Mouse (Mus musculus): Measurements from ENCODE around the gene Nos3. TPM values are rescaled to one million over a fixed set of nuclear protein-coding genes. Genes with fewer than 3 reads are reported as not detected.

Nos3 gene
- polyA plus RNA-seq, 1 experiment = 0.02 TPM

DNA sequence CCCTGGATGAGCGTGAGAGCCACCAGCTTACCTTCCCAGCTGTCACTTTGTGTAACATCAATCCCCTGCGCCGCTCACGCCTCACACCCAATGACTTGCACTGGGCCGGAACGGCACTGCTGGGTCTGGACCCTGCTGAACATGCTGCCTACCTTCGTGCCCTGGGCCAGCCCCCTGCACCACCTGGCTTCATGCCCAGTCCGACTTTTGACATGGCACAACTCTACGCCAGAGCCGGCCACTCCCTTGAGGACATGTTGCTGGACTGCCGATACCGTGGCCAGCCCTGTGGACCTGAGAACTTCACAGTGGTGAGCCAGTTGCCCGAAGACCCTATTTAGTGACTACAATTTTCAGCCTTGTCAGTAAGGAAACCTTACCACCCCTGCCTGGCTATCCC lies 49.3 kb downstream of the Nos3 start:
- peaks cover 3% of the 10 kb centered on the region for H3K36me3 ChIP-seq (ENCODE audit: control insufficient read depth)
- no peak for TF ChIP-seq TAL1 (IDR thresholded peaks at IDR 0.05; ENCODE audit: low read length)
- no peak for TF ChIP-seq GATA1 (IDR thresholded peaks at IDR 0.05; ENCODE audit: low read length)
- H3K9me3 ChIP-seq (ENCODE audit: control insufficient read depth, low read length) = no peaks in the 10 kb centered on the region

DNA sequence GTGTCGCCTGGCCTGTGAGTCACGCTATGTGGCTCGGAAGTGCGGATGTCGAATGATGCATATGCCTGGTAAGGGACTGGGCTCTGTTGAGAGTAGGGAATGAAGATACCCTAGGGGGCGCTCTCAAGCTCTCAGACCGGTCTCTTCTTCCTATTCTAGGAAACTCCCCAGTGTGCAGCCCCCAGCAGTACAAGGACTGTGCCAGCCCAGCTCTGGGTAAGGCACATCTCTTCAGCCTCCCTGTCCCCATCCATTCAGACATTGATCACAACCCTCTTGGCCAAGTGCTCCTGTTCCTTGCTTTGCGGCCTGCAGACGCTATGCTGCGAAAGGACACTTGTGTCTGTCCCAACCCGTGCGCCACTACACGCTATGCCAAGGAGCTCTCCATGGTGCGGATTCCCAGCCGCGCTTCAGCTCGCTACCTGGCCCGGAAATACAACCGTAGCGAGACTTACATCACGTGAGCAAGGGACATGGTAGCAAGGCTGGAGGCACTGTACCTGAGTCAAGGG lies 51.7 kb downstream of the Nos3 start:
- Histone ChIP-seq H3K27me3 (ENCODE audit: control insufficient read depth) (peaks cover 16% of the 10 kb centered on the region), H3K4me1 (ENCODE audit: control insufficient read depth) (peaks cover 3% of the 10 kb centered on the region), H3K36me3 (ENCODE audit: control insufficient read depth) (peaks cover 12% of the 10 kb centered on the region), H3K9me3 (ENCODE audit: control insufficient read depth, low read length) (no peaks in the 10 kb centered on the region), H3K4me3 (replicated peaks) (no peak overlapping the region)
- TF ChIP-seq GATA1 (IDR thresholded peaks at IDR 0.05; ENCODE audit: low read length) (no peak), TAL1 (IDR thresholded peaks at IDR 0.05; ENCODE audit: low read length) (no peak)

More for the DNA sequence above, 49.3 kb downstream of the Nos3 start:
- H3K4me1 ChIP-seq (ENCODE audit: control insufficient read depth) = peaks cover 3% of the 10 kb centered on the region
- H3K27me3 ChIP-seq (ENCODE audit: control insufficient read depth) = peaks cover 16% of the 10 kb centered on the region
- H3K4me3 ChIP-seq (replicated peaks) = no peak overlapping the region

DNA sequence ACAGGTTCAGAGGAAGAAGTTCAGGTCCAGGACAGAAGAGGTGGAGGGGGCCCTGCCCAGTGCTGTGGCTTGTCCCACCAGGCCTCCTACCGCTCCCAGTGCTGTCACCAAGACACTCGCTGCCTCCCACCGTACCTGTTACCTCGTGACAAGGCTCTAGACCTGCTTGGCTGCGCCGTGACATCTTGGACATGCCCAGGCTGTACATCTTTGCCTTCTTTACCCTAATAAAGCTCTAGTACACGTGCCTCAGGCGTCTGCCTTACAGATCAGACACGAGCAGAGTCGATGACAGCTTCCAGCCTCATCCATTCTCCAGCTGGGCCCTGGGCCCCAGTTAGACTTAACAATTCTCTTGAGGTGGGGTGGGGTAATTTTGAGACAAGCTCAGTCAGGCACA lies 53.0 kb downstream of the Nos3 start:
- TF ChIP-seq GATA1 (IDR thresholded peaks at IDR 0.05; ENCODE audit: low read length) = no peak
- no peak for TF ChIP-seq TAL1 (IDR thresholded peaks at IDR 0.05; ENCODE audit: low read length)
- H3K27me3 ChIP-seq (ENCODE audit: control insufficient read depth) = peaks cover 16% of the 10 kb centered on the region
- H3K36me3 ChIP-seq (ENCODE audit: control insufficient read depth) = peaks cover 12% of the 10 kb centered on the region
- H3K9me3 ChIP-seq (ENCODE audit: control insufficient read depth, low read length) = no peaks in the 10 kb centered on the region
- H3K4me1 ChIP-seq (ENCODE audit: control insufficient read depth) = peaks cover 6% of the 10 kb centered on the region
- H3K4me3 ChIP-seq (replicated peaks) = no peak overlapping the region

DNA sequence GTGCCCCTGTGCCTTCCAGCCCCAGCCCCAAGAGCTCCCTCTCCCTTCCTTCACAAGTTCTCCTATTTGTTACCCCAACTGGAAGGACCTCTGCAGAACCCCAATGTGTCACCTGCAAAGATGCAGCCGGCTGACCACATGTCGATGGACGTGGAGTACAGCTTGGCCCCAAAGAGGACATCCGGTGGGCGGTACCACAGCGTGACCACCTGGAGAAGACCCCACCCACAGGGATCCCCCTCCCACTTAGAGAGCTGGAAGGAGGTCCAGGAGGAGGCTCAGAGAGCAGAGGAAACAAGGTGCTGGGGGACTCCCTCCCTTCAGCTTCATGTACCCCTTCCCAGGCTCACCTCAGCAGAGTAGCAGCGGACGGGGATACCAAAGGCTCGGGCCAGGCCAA lies 55.8 kb downstream of the Nos3 start:
- peaks cover 12% of the 10 kb centered on the region for H3K36me3 ChIP-seq (ENCODE audit: control insufficient read depth)

DNA sequence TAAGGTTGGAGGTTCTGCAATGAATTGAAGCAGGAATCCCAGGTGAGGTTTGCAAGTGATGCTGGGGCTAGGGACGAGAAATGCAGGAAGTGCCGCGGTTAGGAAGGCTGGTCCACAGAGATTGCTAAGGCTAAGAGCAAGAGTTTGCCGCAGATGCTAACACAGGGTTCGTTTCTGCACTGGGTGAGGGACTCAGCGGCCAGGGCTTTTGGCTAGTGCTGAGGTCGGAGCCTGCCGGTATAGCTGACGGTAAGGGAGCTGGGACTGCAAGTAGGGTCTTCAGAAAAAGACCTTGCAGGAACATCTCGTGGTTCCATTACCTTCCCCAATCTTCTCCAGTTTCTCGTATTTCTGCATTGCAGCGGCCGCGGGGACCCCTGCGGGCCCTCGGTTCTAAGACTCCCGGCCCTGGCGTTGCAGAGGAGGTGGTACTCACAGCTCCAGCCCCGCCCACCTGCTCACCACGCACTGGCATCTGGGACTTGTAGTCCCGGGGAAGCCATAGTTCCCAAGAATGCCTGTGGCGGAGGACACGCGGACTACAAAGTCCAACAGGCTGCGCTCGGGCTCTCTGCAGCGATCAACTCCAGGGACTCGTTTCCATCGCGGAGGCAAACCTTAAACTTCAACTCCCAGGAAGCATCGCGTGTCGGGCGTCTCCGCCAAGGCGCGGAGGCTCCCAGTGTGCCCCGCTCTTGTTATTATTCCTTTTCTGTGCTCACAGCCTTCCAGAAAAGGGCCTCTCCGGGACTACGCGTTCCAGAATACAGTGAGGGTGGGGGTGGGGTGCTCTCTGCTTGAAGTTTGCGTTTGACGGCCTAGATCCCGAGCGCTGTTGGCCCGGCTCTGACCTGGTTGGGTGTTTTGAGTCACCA lies 58.8 kb downstream of the Nos3 start, which contains the start of the genes Cdk5 and Slc4a2:
Cdk5 (minus strand) TSS at position 402 of the 875 bp plus-strand sequence.
Slc4a2 (plus strand) TSS at position 709 of the 875 bp plus-strand sequence.
- Histone ChIP-seq H3K9me3 (ENCODE audit: control insufficient read depth, low read length) (no peaks in the 10 kb centered on the region), H3K4me1 (ENCODE audit: control insufficient read depth) (peaks cover 55% of the 10 kb centered on the region), H3K36me3 (ENCODE audit: control insufficient read depth) (peaks cover 12% of the 10 kb centered on the region), H3K27me3 (ENCODE audit: control insufficient read depth) (peaks cover 25% of the 10 kb centered on the region), H3K4me3 (replicated peaks) (peak within 1 kb of the TSS; percentile 83)
- TF ChIP-seq GATA1 (IDR thresholded peaks at IDR 0.05; ENCODE audit: low read length) = no peak
- TF ChIP-seq TAL1 (IDR thresholded peaks at IDR 0.05; ENCODE audit: low read length) = no peak

More for the DNA sequence above, 55.8 kb downstream of the Nos3 start:
- TF ChIP-seq GATA1 (IDR thresholded peaks at IDR 0.05; ENCODE audit: low read length) (no peak), TAL1 (IDR thresholded peaks at IDR 0.05; ENCODE audit: low read length) (no peak)
- Histone ChIP-seq H3K4me3 (replicated peaks) (no peak overlapping the region), H3K4me1 (ENCODE audit: control insufficient read depth) (peaks cover 30% of the 10 kb centered on the region), H3K9me3 (ENCODE audit: control insufficient read depth, low read length) (no peaks in the 10 kb centered on the region), H3K27me3 (ENCODE audit: control insufficient read depth) (peaks cover 3% of the 10 kb centered on the region; the same call in 1 of the 2 replicates)

DNA sequence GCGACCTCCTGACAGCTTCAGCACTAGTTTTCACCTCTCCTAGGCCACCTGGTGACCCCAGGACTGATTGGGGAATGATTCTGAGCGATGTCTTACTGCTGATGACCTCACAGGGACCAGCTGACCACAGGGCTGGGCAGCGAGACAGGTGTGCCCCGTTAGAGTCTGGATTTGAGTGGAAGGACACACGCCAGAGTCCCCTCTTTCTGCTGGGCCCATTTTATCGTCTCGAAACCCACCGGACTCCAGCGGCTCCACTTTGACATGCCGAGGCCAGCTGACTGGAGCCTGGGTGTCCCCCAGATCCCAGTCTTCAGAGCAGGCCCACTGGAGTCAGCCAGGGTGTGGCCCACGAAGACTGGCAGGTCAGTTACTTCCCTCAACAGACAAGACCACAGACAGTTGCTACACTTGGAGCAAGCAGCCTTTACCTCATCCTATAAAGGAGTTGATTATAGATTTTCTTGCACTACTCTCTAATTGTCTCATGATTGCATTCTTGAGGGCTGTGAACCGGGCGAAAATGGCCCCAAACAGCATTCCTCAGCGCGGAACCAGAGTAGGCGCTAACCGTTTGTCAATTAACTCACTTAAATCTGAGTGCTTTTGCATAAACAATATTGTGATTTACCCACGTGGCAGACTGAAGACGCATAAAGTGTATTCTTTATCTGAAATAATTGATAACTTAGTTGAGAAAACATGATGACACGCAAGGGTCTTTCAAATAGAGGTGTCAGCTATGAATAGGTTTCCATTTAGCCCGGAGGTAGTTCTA lies 59.6 kb downstream of the Nos3 start:
- Histone ChIP-seq H3K4me3 (replicated peaks) (peak overlapping the region; percentile 83), H3K27me3 (ENCODE audit: control insufficient read depth) (peaks cover 26% of the 10 kb centered on the region), H3K9me3 (ENCODE audit: control insufficient read depth, low read length) (no peaks in the 10 kb centered on the region), H3K36me3 (ENCODE audit: control insufficient read depth) (peaks cover 11% of the 10 kb centered on the region), H3K4me1 (ENCODE audit: control insufficient read depth) (peaks cover 56% of the 10 kb centered on the region)
- no peak for TF ChIP-seq GATA1 (IDR thresholded peaks at IDR 0.05; ENCODE audit: low read length)
- no peak for TF ChIP-seq TAL1 (IDR thresholded peaks at IDR 0.05; ENCODE audit: low read length)

DNA sequence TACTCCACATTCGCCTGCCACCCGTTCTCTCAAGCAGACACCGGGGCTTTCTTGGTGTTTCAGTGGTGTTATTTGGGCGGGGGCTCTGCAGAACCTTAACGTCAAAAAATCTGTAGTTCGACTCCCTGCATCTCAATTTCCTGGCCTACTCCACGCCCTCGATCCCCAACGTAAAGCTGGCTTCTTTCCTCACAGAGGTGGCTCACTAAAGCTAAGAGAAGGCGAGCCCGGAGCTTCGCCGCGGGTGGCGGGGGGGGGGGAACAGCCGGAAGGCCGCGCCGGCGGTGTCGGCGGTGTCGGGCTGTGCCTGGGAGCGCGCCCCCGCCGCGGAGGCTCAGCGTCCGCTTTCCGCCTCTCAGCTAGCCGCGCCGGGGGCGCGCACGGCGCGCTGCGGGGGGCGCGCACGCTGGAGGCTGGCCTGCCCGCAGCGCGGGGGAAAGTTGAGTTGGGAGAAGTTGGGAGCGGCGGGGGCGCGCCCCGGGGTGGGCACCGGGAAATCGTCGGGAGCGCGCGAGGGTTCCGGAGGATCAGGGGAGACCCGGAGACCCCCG lies 60.3 kb downstream of the Nos3 start:
- Histone ChIP-seq H3K36me3 (ENCODE audit: control insufficient read depth) (peaks cover 11% of the 10 kb centered on the region), H3K9me3 (ENCODE audit: control insufficient read depth, low read length) (no peaks in the 10 kb centered on the region), H3K27me3 (ENCODE audit: control insufficient read depth) (peaks cover 26% of the 10 kb centered on the region), H3K4me1 (ENCODE audit: control insufficient read depth) (peaks cover 56% of the 10 kb centered on the region), H3K4me3 (replicated peaks) (peak overlapping the region; percentile 83)
- TF ChIP-seq TAL1 (IDR thresholded peaks at IDR 0.05; ENCODE audit: low read length) = no peak
- no peak for TF ChIP-seq GATA1 (IDR thresholded peaks at IDR 0.05; ENCODE audit: low read length)

DNA sequence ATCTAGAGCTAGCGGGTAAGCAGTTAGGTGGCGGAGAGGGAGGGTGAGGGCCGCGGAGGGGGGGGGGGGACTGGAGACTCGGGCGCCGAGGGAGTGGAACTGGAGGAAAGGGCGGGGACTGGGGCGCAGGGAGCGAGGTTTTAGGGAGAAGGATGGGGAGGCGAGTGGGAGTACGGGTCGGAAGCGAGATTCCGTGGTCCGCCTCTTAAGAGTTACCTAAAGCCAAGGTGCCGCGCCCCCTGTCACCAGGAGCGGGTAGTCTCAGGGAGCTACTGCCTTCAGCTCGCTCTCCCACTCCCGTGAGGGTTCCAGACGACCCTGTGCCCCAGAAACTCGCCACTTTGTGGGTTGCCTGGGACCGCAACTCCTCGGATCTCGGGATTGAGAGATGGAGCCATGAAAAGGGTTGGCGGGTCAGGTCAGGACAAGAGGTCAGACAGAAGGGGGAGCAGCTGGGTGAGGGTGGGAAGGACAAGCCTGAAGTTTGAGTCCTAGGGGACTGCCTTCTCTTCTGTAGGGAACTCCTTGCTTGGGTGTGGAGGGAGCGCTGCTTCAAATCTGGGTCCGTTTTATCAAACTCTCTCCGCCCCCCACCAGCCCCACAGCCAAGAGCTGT lies 60.9 kb downstream of the Nos3 start:
- Histone ChIP-seq H3K27me3 (ENCODE audit: control insufficient read depth) (peaks cover 26% of the 10 kb centered on the region), H3K36me3 (ENCODE audit: control insufficient read depth) (peaks cover 12% of the 10 kb centered on the region), H3K9me3 (ENCODE audit: control insufficient read depth, low read length) (no peaks in the 10 kb centered on the region), H3K4me3 (replicated peaks) (peak overlapping the region; percentile 83), H3K4me1 (ENCODE audit: control insufficient read depth) (peaks cover 56% of the 10 kb centered on the region)
- TF ChIP-seq GATA1 (IDR thresholded peaks at IDR 0.05; ENCODE audit: low read length) (no peak), TAL1 (IDR thresholded peaks at IDR 0.05; ENCODE audit: low read length) (no peak)

Measured in erythroblast, embryonic 14.5 days (primary cell).